Mouse (Mus musculus) olfactory bulb, adult 2 months (tissue): ENCODE measurements around the gene Pnp.

Experiments used
- CTCF ChIP-seq: fragments of 200-500 bp; IDR thresholded peaks from 2 replicates; pipeline ENCODE4 v1.5.1; 2012; ENCODE audit warnings: low read depth, mild to moderate bottlenecking, low read length, moderate library complexity; ENCODE audit not compliant: insufficient read depth
- POLR2A ChIP-seq: fragments of 200-500 bp; IDR thresholded peaks from 2 replicates; pipeline ENCODE4 v1.6.1; 2012; ENCODE audit warnings: mild to moderate bottlenecking, low read depth, low read length, moderate library complexity; ENCODE audit not compliant: insufficient read depth

DNA sequence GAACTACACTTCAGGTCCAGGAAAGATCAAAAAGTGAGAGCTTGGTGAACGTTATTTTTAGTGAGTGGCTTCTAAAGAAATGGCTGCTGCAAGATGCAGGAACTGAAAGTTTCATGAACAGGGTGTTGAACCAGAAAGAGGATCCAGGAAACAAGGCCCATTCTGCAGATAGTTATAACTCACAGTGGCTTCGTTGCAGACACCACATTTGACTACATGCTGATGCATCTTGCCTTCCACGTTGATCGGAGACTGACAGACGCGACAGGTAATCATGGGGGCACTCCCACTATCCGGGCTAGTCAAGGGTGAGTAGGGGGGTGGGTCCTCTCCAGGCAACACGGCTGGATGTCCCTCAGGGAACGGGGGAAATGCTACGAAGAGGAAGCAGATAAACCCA lies 931 bp upstream of the Pnp start:
- TF ChIP-seq CTCF (no peak), POLR2A (no peak)
